Mouse (Mus musculus) kidney, adult 18-20 months (tissue): ENCODE measurements around the gene Stoml1.

Source experiments
- DNase-seq: peaks from one replicate; pipeline ENCODE4 v3.0.0; 2021

The Stoml1 gene

DNA sequence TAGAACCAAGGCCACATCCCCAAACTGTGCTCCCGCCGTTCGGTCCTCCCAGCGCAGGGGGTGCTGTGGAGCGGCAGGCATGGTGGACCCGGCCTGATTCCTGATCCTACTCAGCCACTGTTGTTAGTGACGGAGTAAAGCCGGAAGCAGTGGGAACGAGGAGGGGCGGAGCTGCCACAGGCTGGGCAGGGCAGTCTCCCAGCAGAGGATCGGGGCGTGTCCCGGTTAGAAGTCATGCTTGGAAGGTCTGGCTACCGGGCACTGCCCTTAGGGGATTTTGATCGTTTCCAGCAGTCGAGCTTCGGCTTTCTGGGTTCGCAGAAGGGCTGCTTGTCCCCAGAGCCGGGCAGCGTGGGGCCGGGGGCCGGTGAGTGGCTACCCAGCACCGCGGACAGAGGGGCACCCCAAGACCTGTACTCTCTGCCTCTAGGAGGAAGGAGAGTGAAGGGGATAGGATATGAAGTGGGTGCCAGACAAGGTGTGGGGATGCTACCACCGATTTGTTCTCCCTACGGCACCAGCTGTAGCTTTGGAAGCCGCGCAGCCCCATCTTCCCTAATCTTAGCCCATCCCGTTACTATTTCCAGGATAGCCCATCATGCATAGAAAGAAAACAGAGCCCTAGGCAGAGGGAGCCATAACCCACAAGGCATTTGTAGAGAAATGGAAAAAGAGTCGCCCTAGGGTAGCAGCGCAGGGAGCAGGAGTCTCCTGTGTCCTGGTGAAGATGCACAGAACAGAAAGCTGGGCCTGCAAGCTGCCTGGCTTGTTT is at the start of gene Stoml1:
Gene Stoml1 (plus strand): TSS at position 132 of the 772 bp plus-strand sequence.
- peak; percentile 96 for DNase-seq

DNA sequence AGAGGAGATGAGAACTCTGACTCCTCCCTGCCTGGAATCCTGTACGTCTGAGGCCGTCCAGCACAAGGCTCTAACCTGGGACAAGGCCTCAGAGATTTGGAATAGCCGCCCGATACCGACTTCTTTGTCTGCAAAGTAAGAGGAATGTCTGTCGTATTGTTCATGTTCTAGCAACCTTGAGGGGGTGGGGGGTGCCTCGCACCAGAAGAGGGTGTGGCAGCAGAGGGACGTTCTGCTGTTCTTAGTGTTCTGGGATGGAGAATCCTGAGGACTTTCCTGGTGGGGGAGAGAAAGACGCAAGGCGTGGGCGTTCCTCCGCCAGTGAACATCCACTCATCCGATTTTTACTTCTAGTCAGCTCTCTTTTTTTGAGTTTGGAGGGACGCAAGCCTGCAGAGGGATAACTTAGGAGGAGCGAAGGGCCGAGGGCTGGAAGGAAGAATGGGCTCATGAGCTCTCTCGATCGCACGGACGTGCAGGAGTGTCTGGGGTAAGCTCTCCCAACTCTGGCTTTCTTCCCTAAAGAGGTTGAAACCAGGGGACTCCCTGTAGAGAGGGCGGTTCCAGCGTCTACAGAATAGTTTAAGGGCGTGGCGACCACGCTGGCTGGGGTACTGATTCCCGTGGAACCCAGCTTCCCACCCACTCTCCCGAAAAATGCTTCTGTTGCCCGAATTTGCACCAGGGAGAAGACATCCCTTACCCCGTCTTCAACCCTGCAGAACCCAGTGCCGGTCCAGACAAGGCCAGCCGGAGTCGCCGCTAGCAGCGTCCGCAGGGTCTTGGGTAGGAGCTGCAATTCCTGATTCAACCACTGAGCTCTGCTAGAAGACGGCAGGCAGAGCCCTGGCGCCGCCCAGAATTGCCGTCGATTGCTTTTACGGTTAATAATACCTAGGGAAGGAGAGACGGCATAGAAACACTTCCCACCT is 49.2 kb upstream of the Stoml1 start, which contains the start of the genes Islr and Islr2:
Gene Islr (minus strand): TSS at position 791 of the 932 bp plus-strand sequence.
Gene Islr2 (minus strand): TSS at position 804 of the 932 bp plus-strand sequence.
- DNase-seq = peak; percentile 76

DNA sequence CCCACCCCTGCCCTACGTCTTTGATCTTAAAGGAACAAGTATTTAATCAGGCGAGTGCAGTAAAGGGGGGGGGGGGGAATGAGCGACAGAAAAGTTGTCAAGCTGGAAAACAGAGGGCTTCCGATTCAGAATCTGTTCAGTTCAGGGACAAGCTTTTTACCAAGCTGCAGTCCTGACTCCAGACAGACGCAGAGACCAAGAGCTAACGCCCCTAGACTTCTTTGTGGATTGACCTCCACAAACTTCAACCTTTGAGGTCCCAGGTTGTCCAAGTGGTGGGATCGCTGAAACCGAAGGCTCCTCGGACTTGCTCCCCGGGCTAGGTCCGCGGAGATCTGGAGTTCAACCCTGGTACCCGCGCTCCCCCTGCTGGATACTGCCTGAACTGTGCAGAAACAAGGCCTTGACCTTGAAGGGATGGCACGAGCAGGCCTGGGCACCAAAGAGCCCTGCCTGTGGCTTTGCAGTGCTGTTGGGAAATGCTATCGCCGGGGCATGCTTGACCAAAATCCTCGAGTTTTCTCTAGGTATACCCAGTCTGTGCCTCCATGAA is 48.4 kb upstream of the Stoml1 start:
- peak; percentile 96 for DNase-seq

DNA sequence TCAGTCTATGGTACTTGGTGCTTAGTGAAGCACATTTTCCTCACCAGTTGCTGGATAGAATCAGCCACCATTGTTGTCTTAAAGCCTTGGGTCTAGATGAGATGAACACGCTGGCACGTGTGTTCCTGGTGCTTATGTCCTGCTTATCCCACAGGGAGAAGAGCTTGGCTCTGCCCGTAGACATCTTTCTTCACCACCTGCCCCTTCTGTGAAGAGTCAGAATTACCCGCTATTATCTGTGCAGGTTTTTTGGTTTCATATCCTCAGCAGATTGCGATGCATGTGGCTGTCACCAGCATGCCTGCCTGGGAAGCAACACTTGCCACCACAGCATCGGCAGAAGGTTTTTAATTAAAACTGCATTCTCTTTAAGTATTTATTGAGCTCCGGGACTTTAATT is 47.0 kb upstream of the Stoml1 start:
- DNase-seq = no peak

DNA sequence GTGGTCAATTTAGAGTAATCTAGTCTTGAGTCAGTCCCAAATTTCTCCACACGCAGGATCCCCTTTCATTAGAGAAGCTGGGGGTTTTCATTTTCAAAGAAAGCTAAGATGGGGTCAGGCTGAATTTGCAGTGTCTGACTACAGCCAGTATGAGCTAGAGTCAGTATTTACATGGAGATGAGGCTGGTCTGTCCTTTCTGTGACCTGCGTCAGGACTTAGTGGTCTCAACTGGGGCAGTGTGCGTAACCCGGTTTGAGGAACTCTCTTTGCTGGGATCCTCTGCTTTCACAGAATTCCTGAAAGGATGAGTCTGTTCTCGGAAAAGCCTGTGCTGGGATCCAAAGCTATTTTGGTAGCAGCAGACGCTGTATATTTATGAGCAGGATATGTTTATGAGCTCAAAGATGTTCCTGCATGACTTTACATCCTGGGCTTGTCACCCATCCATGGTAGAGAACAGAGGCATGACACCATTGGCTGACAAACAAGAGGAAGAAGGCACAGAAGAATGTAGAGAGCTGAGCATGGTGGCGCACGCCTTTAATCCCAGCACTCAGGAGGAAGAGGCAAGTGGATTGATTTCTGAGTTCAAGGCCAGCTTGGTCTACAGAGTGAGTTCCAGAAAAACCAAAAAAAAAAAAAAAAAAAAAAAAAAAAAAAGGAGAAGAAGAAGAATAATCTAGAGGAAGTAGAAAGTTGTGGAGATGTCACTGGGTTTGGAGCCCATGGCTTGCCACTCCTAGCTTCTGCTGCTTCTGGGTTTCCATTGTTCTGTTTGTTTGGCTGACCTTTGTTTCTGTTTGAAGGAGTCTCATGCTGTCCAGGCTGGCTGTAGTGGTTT is 43.3 kb upstream of the Stoml1 start:
- no peak for DNase-seq

DNA sequence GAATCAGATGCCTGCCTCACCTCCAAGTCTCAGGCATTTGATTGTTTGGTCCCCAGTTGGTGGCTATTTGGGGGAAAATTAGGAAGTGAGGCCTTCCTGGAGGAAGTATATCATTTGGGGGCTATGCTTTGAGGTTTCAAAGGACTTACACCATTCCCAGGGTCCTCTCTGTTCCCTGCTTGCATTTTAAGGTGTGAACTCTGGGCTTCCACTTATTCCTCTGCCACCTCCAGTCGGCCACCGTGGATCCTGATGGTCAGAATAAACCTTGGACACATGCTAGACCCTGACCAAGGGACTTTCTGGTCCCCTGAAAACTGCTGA is 42.7 kb upstream of the Stoml1 start:
- no peak for DNase-seq

DNA sequence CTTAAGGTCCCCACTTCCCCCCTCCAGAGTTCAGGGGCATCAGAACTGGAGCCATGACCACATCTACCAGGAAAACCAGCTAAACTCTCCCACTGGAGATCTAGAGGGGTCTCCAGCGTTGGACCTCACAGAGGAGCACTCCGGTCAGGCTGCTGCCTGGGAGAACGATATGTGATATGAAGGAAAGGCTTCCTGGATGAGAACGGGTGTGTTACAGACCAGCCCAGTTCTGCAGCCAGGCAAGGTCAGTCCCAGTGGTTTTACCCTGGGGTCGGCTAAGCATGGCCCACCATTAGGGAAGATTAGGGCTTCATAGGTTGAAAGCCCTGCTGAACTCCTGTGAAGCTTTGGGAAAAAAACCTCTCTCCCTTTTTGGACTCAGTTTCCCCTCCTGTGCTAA is 39.6 kb upstream of the Stoml1 start:
- DNase-seq = no peak

DNA sequence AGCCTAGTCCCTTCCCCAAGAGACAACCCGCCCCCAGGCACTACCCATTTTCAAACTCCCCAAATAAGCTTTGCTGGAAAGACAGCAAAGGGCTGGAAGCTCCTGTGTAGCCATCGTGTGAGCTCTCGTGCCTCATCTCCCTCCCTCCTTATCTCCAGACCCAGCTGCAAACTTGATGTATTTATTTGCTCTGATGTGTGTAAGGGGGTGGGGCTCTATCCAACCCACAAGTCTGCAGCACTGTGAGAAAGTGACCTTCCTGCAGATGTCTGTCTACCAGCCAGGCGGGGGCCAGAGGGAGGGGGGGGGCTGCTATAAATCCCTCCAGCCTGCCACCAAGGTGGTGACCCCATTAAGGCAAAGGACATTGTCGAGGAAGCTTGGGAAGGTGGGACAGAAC is 39.1 kb upstream of the Stoml1 start:
- no peak for DNase-seq

DNA sequence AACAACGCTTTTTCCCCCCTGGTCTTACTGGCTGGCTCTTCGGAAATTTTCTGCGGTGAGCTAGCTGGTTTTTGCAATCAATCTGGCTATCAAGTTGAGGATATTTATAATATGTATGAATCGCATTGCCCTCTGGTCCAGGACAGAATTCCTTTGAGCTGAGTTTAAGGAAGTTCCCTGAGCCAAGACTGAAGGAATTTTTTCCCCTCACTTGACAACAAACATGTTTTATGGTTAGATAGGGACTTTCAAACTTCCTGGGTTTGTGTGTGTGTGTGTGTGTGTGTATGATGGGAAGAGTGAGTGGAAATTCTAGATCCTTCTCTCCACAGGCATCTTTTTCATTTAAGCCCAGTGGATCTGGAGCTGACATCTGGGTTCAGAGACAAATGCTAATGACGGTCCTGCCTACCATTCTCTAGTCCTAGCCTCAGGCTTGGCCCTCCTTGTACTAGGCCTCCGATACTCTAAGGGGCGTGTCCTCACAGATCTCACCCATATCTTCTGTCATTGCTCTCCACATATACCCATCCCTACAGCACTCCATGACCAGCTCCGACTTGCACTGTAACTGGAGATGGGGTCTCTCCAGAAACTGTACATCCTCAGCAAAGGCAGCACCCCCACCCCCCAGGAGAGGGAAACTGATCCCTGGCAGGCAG is 38.3 kb upstream of the Stoml1 start:
- no peak for DNase-seq

DNA sequence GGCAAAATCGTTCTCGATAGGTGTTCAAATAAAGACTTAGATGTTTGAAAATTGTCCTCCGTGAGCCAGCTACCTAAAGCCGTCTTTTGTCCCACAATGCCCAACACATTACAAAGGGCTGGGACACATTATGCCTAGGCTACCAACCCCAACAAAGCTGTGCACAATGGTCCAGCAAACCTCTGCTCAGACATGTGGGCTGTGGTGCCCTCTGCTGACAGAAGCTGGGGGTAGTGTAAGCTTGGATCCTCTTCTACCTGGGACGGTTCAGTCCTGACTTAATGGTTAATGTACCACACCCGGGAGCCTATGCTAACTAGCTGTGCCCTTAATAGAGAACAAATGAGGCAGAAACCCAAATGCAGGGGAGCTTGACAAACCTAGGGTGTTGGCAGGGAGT is 36.6 kb upstream of the Stoml1 start:
- peak; percentile 79 for DNase-seq

DNA sequence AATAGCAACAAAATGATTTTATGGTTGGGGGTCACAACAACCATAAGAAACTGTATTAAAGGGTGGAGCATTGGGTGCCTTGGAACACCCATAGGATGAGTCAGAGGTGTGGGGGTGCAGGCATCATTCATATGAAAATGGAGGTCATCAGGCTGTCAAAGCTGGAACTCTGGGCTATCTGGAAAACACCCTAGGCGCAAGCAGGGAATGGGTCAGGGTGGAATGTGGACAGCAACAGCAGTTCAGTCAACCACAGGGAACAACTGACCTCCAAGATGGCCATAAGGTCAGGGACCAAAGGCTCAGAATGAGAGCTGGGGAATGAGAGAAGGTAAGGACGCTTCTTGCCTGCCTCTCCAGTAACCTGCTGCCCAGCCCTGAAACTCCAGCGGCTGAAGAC is 34.4 kb upstream of the Stoml1 start:
- no peak for DNase-seq

DNA sequence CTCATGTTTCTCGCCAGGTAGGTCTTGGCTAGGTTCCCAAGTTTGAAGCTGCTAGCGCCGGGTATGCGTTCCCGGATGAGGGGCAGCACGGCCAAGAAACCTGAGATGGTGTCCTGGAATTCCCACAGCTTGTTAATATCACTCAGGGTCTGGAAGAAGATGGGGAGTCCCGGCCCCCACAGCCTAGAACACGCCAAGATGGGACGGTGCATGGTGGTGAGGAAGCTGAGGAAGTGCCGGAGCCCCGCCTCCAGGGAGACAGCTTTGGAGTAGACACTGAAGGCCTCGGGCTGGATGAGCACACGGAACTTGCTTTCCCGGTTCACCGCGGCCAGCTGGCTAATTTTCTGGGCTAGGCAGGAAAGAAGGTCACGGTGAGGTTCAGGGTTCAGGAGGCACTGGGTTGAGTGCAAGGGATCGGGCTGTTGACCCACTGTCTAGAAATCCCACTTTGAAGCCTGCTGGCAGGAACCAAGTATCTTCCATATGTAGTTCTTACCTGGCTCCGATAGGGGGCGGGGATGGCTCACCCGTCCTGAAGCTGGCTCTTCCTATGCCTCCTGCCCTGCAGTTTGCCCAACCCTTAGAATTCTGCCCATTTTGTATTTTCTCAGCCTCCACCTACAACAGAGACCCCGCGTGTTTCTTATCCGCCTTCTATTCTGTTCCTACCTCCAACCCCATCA is 32.6 kb upstream of the Stoml1 start:
- DNase-seq = peak; percentile 59

DNA sequence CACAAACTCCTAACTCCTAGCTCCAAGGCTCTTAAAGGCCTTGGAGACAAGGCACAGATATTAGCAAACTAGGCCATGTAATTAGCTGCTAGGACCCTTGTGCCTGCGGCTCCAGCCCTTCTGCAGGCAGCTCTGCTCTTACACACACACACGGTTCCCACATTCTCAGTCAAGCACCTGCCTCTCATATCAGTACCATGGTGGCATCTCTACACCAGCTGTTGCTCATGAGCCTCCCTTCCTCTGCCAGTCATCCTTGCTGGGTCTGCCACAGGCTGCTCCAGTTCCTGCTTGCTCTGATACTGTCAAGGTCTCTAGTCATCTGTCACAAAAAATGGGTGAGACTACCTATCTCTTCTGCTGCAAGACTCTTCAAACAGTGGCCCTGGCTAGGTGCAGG is 28.6 kb upstream of the Stoml1 start:
- DNase-seq = no peak

DNA sequence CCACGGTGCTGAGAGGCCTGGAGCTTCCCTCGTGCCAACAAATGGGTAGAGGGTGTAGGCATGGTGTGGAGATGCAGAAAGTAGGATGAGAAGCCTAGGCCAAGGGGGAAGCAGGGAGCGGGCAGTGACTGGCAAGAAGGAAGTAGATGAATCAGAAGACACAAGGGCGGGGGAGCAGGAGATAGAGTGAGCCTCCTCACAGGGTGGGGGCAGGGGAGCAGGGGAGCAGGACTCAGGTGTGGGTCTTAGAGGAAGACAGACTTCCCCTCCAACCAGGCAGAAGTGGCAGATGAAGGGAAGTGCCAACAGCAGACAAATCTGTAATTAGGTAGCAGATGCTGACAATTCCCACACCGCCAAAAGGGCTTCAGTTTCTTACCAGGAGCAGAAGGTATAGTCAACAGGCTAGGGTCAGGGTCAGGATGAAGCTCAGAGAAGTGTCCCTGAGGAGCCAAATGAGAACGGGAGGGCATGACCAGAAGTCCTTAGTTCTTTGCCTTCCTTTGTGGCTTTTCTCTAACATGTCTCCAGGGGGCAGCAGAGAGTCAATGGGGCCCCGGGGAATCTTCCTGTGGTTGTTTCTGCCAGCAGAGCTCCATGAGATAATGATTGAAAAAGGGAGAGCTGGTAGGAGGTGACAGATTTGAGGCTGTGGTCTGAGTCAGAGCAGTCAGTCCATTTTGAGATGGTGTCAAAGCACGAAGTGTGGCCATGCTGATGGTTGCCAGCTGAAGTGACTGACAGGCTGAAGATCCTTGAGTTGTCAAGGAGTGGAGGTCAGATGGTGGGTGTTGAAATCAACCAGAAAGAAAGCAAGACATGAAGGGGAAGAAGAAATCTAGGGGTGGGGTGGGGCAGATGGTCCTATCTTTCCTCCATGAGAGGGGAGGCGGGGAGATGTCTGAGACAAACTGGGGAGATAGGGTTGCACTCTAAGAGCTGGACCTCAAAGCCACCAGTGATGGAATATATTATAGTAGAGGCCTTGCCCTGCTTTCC is 26.8 kb upstream of the Stoml1 start:
- peak; percentile 62 for DNase-seq

DNA sequence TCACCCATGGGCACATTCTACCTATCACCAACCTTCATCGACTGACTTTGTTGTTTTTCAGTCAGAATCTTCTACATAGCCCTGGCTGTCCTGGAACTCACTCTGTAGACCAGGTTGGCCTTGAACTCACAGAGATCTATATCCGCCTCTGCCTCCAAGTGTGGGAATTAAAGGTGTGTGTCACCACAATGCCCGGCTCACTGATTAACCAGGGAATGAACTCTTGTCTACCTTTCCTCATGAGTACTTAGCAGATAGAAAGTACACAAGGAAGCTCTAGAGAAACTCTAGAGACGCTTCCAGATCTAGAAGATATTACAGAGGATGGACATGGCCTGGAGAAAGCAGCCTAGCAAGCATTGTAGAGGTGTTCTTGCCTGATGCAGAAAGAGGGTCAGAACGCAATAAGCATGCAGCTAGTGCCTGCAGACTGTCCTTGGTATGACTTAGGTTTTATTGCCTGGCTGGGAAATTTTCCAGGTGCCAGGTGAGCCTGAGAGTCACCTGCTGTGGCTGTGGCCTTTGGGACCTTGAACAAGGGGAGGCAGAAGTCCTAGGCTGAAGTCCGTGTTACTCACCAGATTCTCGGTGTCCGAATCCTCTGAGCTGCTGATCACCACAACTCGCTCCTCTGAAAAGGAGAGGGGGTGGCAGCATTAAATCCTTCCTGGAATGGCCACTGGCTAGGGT is 24.0 kb upstream of the Stoml1 start:
- peak; percentile 56 for DNase-seq

DNA sequence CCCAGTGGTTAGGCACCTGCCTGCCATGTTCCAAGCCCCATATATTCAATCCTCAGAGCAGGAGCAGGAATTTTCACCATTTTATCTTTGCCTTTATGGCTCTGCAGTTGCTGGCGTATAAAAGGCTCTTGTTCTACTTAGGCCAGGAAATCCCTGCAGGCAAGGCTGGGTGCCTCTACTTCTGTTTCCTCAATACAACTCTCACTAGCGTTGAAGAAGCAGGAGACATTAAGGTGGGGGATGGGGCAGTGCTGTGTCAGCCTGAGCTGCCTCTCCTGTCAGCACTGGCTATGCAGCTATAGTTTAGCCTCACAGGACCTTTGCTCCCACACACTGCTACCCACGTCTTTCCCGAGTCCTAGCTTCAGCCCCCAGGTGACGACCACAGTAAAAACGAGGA is 21.2 kb upstream of the Stoml1 start:
- no peak for DNase-seq

DNA sequence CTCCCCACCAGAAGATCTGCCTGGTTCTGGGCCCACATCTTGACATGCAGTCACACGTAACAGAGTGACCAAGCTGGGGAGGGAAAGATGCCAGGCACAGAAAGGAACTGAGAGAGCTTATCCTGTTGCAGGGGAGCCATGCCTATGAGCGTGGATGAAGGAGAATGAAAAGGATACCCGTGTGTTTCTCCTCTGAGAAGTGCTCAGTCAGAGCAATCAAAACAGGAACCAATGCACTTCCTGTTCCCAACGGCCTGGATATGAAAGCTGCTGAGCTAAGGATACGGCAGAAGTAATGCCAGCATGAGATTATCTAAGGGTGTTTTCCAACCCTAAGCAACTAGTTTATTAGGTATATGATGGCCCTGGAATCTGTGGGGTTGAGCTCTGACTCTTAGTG is 20.6 kb upstream of the Stoml1 start:
- no peak for DNase-seq

DNA sequence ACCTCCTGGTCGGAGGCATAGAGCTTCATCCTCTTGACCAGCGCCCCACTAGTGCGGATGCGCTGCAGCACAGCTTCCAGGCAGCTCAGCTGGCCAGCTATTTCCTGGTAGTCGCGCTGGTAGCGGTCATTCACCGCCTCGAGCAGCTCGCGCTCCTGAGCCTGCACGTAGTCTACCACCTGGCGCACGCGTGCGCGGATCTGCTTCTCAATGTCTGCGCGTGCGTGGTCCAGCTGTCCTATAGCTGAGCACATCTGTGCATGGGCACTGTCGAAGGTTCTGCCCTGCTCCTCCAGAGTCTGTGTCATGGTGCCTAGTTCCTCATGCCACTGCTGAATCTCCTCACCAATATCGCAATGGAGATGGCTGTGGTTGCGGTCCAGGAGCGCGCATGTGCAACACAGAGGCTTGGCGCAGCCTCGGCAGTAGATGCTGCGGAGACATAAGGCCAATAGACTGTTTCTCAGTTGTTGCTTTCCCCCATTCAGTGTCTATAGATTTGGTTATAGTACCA is 18.4 kb upstream of the Stoml1 start:
- no peak for DNase-seq

DNA sequence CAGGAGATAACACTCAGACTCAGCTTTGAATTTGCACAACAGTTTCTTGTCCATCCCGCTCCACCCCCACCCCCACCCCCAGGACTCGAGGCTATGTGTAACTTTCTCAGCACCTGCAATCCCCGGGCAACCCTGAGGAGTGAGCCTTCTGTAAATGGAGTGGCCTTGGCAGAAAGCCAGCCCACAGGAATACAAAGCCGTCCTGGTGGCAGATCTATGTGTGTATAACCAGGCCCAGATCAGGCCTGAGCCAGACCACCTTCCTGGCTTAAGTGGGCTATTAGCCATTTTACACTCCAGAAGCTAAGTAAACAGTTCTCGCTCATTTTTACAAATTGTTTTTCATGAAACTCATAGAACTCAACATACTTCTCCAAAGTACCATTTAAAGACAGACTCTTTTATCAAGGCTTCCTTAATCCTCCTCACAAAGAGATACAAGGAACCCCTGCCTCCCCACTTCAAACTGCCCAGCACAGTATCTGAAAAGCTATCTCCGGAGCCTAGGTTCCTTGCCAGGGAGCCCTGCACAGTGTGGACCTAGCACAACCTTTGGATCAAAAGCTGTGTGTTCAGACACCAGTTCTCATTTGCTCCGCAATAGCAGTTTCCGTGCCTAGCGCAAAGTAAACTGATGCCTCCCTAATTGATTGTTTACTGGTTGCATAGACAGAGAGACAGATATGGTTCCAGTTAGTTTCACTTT is 11.0 kb upstream of the Stoml1 start:
- DNase-seq = peak; percentile 63
